24 mouse cellular contexts compared by ENCODE assay signal in genomic region chr12:77067115-77067514, GRCm38 (mm10).
DNase-seq lines count a peak whose midpoint lies in the region; ATAC-seq and TF ChIP-seq lines count a peak whose summit lies in the region.
"Had no signal": no experiment of that assay in that cellular context is flagged by ENCODE, and none has a peak within 500 bp of the region (broad histone marks: within the 10 kb centered on the region; RNA-seq: fewer than 3 reads in every experiment).

No protein-coding gene starts in this region.

- H3K4me2 ChIP-seq in lung, postnatal 0 days (replicated peaks; ENCODE audit: low read depth, low read length) = no peak overlapping the region
- H3K4me2 ChIP-seq: heart, embryonic 13.5 days; hindbrain, embryonic 12.5 days had no signal

- peaks cover 88% of the 10 kb centered on the region for H3K4me1 ChIP-seq in G1E (ENCODE audit: insufficient read depth, low read depth, low read length)
- H3K4me1 ChIP-seq in lung, postnatal 0 days (ENCODE audit: insufficient read depth, low read depth, low read length) = no peaks in the 10 kb centered on the region; the same call in 1 of the 2 replicates
- H3K4me1 ChIP-seq: embryonic facial prominence, embryonic 10.5 days; heart, embryonic 13.5 days; hindbrain, embryonic 12.5 days had no signal

- H3K9me3 ChIP-seq in G1E (replicated peaks) = no peaks in the 10 kb centered on the region; the same call in 1 of the 2 replicates
- no peaks in the 10 kb centered on the region for H3K9me3 ChIP-seq in lung, postnatal 0 days (ENCODE audit: low read length)
- H3K9me3 ChIP-seq: embryonic facial prominence, embryonic 10.5 days; forebrain, embryonic 10.5 days; heart, embryonic 13.5 days had no signal

- H3K4me3 ChIP-seq in G1E (ENCODE audit: low read depth, low read length) = peak overlapping the region; percentile 57; the same call in 1 of the 2 replicates
- no peak overlapping the region for H3K4me3 ChIP-seq in lung, postnatal 0 days (ENCODE audit: low read depth, low read length)
- H3K4me3 ChIP-seq: embryonic facial prominence, embryonic 10.5 days; erythroblast, embryonic 14.5 days; forebrain, embryonic 10.5 days; gastrocnemius, adult 2 months; heart, embryonic 13.5 days; hindbrain, embryonic 12.5 days had no signal

- no peak overlapping the region for H3K27ac ChIP-seq in lung, postnatal 0 days (ENCODE audit: low read length)
- H3K27ac ChIP-seq: embryonic facial prominence, embryonic 10.5 days; forebrain, embryonic 10.5 days; gastrocnemius, adult 2 months; heart, embryonic 13.5 days; hindbrain, embryonic 12.5 days had no signal

- H3K27me3 ChIP-seq in G1E (ENCODE audit: insufficient read depth, low read length) = no peaks in the 10 kb centered on the region
- no peaks in the 10 kb centered on the region for H3K27me3 ChIP-seq in lung, postnatal 0 days (replicated peaks; ENCODE audit: insufficient read depth, low read length)
- H3K27me3 ChIP-seq: hindbrain, embryonic 12.5 days had no signal

- intact Hi-C loops in left cerebral cortex, postnatal 10 days (cut with DNase I) = no loop called here

- TF ChIP-seq EP300 in lung, postnatal 0 days (IDR thresholded peaks at IDR 0.05) = no peak

- 56% methylated on average over 5 of the region's 5 CpGs for WGBS in lung, postnatal 0 days

- ATAC-seq in G1E (ENCODE audit: extremely low read depth, insufficient number of reproducible peaks, low FRiP score, poor library complexity, severe bottlenecking) = peak; percentile 50
- ATAC-seq in megakaryocyte, adult 5-6 weeks (ENCODE audit: poor library complexity, severe bottlenecking) = peak; percentile 63
- no peak for ATAC-seq in erythroblast, adult 5-6 weeks (replicated peaks; ENCODE audit: low FRiP score, poor library complexity, severe bottlenecking)
- ATAC-seq in lung, postnatal 0 days = no peak
- ATAC-seq: CD4-positive, CD25-positive, alpha-beta regulatory T cell, adult 4 months; forebrain, embryonic 14.5 days; hindbrain, embryonic 16.5 days; inflammation-experienced regulatory T-cells, adult 6 months had no signal

- peak; percentile 69 for DNase-seq in G1E (ENCODE audit: low spot score)
- peak; percentile 90 for DNase-seq in MEL-GATA-1-ER (ENCODE audit: extremely low read depth, low read depth)
- DNase-seq in left cerebral cortex, postnatal 10 days (ENCODE audit: extremely low spot score in 1 of 2, low spot score in 2 of 2) = no peak
- no peak for DNase-seq in lung, postnatal 0 days (ENCODE audit: low spot score)
- DNase-seq: adrenal gland, postnatal 10 days; B cell, adult 2 months; cerebellum, adult 18-20 months; cerebellum, adult 9-11 months; cerebellum, postnatal 36 days; gastrocnemius, adult 2 months; gastrocnemius, postnatal 25 days; heart, adult 11 months; heart, postnatal 36 days had no signal

- TF ChIP-seq CTCF in G1E (IDR thresholded peaks at IDR 0.05; ENCODE audit: low read depth, low read length) = no peak
- TF ChIP-seq CTCF in lung, postnatal 0 days (IDR thresholded peaks at IDR 0.05) = no peak

- H3K9ac ChIP-seq in lung, postnatal 0 days (replicated peaks; ENCODE audit: low read depth) = no peak overlapping the region
- H3K9ac ChIP-seq: heart, embryonic 13.5 days; hindbrain, embryonic 12.5 days had no signal

- H3K36me3 ChIP-seq in G1E (replicated peaks) = peaks cover 10% of the 10 kb centered on the region
- no peaks in the 10 kb centered on the region for H3K36me3 ChIP-seq in lung, postnatal 0 days (ENCODE audit: insufficient read depth, low read length)
- H3K36me3 ChIP-seq: embryonic facial prominence, embryonic 10.5 days; forebrain, embryonic 10.5 days; heart, embryonic 13.5 days; hindbrain, embryonic 12.5 days had no signal

Comparison
In these comparisons a context has a peak if more than half of its experiments do, and no peak if none do; other contexts are left out.
1. ATAC-seq: peak in G1E (single experiment) and megakaryocyte, adult 5-6 weeks (single experiment); none in erythroblast, adult 5-6 weeks (single experiment) and lung, postnatal 0 days (single experiment).
2. DNase-seq: peak in G1E (single experiment) and MEL-GATA-1-ER (single experiment); none in left cerebral cortex, postnatal 10 days (0 of 2) and lung, postnatal 0 days (single experiment).